Mouse (Mus musculus) urinary bladder, postnatal 0 days (tissue): ENCODE data around the gene Snapc4. TPM values are rescaled to one million over a fixed set of nuclear protein-coding genes. Genes with fewer than 3 reads are reported as not detected.

Experiments
- polyA plus RNA-seq: library from polyadenylated mRNA; unstranded; fragments of >200 nt; fragmentation: Nextera tagmentation; extraction: Ambion mirVana; gene quantifications from 2 replicates; pipeline ENCODE4 v1.2.1, GENCODE M21; 2015

Snapc4 gene
- polyA plus RNA-seq, result 9.9 and 10.2 TPM in 2 replicates

DNA sequence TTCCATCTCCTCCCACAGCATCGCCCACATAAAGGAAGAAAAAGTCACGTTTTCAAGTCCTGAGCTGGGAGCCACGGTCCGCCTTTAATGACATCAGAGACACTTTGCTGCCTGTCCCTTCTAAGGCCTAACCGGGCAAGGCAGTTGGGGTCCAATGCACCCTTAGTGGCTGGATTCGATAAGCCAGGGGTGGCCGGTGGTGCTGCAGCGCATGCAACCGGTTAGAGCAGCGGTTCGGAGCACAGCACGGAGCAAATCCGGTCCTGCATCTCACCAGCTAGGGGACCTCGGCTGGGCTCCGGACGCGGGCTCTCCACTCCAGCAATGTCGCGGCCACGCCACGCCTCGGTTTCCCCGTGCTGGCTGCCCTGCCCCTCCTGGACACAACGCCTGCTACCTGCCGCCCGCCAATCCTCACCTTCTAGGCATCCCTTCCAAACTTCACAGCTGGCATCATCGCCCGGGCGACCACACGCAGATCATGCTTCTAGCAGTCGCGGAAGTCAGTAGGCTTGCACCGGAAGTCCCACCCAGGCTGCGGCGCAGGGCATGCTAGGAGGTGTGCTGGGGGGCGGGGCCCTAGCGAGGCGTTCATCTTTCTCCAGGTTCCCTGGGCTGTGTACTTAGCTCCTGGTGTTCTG, at the start of gene Snapc4:
Gene Snapc4 (minus strand): TSS at position 523 of the 641 bp plus-strand sequence.

DNA sequence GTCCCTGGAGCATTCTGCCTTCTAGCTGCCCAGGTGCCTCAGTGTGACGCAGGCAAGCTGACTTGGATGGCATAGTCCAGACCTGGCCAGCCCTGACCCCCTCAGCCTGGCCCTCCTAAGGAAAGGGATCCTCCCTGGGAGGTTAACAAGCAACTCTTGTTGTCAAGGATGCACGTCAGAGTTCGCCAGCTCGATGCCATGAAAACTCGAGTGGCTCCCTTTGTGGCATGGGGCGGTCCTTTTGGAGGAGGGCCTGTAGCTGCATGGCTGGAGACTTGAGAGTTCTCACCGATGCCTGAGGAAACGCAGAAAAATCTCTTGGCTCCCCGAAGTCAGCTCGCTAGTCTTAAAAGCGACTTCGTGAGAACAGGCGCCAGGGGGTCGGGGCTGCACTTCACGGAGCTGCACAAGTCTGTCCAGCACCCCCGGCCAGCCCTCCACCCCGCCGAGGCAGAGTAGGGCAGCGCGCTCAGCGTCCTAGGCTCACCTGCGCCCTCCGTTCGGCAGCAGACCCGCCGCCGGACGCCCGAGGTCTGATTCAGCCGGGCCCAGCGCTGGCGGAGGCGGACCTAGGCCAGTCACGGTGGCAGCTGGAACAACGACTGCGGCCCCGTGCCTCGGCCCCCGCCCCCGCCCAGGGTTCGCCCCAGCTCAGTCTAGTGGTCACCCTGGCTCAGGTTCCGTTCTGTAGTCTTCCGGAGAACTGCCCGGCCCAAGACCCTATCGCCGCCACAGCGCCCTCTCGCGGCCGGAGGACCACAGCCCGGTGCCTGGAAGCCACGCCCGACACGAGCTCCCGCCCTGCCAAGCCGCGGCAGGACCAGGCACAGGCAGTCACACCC, 28.3 kb upstream of the Snapc4 start, which contains the start of gene Inpp5e:
Gene Inpp5e (minus strand): TSS at position 689 of the 842 bp plus-strand sequence.

DNA sequence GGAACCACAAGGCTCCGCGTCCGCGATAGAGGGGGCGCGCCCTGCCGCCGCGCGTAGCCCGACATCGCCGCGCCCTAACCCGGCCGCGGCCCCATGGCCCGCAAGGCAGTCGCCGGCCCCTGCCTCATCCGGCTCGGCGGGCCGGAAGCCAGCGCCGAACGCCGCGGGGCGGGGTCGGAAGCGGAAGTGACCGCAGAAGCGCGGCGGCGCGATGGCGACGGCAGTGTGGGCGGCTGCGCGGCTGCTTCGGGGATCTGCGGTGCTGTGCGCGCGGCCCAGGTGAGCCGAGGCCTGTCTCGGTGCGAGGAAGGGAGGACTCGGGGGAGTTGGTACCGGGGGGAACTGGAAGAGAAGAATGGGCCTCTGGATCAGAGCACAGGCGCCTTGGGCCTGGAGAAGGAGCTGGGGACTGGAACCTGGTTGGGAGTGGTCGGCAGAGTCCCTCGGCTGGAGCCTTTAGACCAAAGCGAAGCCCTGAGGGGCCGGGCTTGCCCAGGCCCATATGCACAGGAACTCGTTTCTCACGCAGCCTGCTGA, 8.8 kb upstream of the Snapc4 start, which contains the start of the genes Entr1 and Pmpca:
Gene Entr1 (minus strand): TSS at position 163 of the 537 bp plus-strand sequence.
Gene Pmpca (plus strand): TSS at position 186 of the 537 bp plus-strand sequence.

DNA sequence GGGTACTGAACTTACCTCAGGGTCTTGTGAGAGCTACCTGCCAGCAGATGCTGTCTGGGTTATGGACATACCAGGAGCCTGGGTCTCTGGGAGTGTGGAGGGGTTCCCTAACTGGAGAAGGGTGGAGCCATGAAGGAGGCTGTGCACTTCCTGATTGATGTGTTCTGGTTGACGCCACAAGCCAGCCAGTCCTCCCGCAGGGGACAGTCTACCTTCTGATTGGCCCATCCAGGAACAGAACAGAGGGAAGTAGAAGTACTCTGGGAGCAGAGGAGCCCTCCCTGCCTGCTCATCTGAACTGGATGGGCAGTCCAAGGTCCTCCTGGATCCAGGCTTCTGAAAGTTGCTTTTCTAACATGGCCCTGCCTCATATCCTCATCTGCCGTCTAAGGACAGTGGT, 19.7 kb downstream of the Snapc4 start, which contains the start of gene Card9:
Gene Card9 (minus strand): TSS at position 147 of the 400 bp plus-strand sequence.

DNA sequence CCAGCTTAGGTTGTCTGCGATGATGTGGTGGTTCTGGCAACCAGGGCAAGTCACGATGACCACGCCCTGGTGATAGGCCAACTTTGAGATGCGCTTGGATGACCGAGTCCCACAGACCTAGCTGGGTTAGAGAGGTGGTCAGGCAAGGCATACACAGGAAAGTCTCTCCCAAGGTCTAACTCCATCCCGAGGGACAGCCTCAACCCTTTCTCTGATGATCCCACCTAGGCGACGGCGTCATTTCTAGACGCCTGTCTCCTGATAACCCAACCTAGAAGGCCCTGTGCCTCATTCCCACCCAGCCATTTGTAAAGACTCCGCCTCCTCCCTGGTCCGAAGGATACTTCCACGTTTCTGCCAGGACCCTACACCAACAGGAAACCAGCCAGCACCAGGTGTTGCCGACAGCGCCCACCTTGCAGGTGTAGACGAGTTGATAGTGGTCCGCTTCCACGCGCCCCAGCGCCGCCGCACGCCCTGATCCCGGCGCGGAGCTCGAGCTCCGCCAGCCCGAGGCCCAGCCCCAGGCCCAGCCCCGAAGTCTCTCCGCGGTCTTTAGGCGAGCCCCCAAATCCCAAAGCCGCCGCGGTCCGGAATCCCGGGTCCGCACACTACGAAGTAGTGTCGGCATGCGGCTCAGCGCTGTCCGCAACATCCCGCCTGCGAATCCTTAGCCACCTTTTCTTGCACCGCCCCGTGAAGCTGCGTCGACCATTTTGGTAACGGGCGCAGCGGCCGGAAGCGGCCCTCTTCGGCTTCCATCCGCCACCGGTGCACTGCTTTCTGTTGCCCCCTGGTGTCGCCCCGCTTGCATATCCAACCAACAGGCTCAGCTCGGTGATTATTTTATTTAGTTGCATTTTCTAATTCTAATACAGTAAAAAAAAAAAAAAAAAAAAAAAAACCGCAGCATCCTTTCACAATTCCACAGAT, 28.8 kb downstream of the Snapc4 start, which contains the start of gene Dnlz:
Gene Dnlz (minus strand): TSS at position 753 of the 933 bp plus-strand sequence.

DNA sequence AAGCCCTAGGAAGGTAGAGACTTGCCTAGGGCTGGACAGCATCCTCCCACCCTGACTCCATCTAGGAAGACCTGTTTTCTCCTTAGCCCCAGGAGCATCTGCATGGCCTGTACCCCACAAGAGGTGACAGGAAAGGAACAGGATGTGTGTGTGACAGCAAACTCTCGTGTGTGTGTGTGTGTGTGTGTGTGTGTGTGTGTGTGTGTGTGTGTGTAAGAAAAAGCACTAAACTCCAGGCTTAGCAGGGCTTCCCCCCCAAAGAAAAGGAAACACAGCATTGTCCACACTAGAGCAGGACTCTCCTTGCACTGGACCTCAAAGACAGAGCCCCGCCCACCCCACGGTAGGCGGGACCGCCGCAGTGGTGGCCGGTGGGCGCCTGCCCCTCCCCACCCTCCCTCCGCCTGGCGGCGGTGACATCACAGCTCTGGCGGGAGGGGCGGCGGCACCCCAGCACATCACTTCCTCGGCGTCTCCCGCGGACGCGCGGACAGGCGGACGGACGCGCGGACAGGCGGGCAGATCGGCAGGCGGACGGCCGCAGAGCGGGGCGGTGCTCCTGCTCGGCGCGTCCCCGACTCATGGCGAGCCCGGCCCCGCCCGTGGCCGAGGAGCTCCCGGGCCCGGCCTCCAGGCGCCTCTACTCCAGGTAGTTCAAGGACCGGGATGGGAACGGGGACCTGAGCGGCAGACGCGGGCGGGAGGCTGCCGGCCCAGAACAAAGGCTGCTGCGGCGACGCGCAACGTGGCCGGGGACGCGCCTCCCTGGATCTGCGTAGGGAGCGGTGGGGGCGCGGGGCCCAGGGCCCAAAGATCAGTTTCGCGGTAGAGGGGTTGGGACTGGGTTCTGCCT, 65.2 kb downstream of the Snapc4 start, which contains the start of gene Gpsm1:
Gene Gpsm1 (plus strand): TSS at position 444 of the 853 bp plus-strand sequence.

Other genes with a start within 250 kb of the Snapc4 start
- not detected in 2 replicates for gene Lhx3, start 172.4 kb downstream of the Snapc4 start, polyA plus RNA-seq
- gene Qsox2, start 143.1 kb downstream of the Snapc4 start, polyA plus RNA-seq, result 15.8 and 16.8 TPM in 2 replicates
- gene Ccdc187, start 86.1 kb downstream of the Snapc4 start, polyA plus RNA-seq, result 0.10 and 0.30 TPM in 2 replicates
- gene Gpsm1, start 65.1 kb downstream of the Snapc4 start, polyA plus RNA-seq, result 18.5 and 18.7 TPM in 2 replicates
- 16.4 and 17.4 TPM in 2 replicates for gene Dnlz, start 28.5 kb downstream of the Snapc4 start, polyA plus RNA-seq
- gene Card9, start 19.7 kb downstream of the Snapc4 start, polyA plus RNA-seq, result 0.52 and 2.4 TPM in 2 replicates
- 61.4 and 68.2 TPM in 2 replicates for gene Entr1, start 8.7 kb upstream of the Snapc4 start, polyA plus RNA-seq
- 65.7 and 71.1 TPM in 2 replicates for gene Pmpca, start 8.7 kb upstream of the Snapc4 start, polyA plus RNA-seq
- gene Inpp5e, start 28.6 kb upstream of the Snapc4 start, polyA plus RNA-seq, result 7.9 and 8.8 TPM in 2 replicates
- 12.1 and 13.2 TPM in 2 replicates for gene Sec16a, start 64.6 kb upstream of the Snapc4 start, polyA plus RNA-seq
- 5.7 and 5.8 TPM in 2 replicates for gene Notch1, start 136.0 kb upstream of the Snapc4 start, polyA plus RNA-seq
- 42.7 and 56.6 TPM in 2 replicates for gene Egfl7, start 199.4 kb upstream of the Snapc4 start, polyA plus RNA-seq
- gene Gm20532, start 206.0 kb upstream of the Snapc4 start, polyA plus RNA-seq, result not detected in 2 replicates
- 33.3 and 34.1 TPM in 2 replicates for gene Agpat2, start 223.8 kb upstream of the Snapc4 start, polyA plus RNA-seq
- gene Fam69b, start 247.8 kb upstream of the Snapc4 start, polyA plus RNA-seq, result 8.2 and 10.3 TPM in 2 replicates